Mouse (Mus musculus) forebrain, embryonic 15.5 days (tissue): Measurements from ENCODE around the gene Popdc3. TPM values are rescaled to one million over a fixed set of nuclear protein-coding genes. Genes with fewer than 3 reads are reported as not detected.
A peak's percentile ranks its signal among the peaks of the same experiment; 100 is the strongest.

Experiments
- ATAC-seq: fragments of 200-750 bp; cut with Nextera tagmentation; replicated peaks from 2 replicates; pipeline ENCODE4 v1.8.0; 2017; ENCODE audit warnings: mild to moderate bottlenecking, moderate TSS enrichment, moderate library complexity
- H3K27ac ChIP-seq: fragments of 300-500 bp; sonication (generic); replicated peaks from 2 replicates; pipeline ENCODE4 v1.5.1; 2015; ENCODE audit warnings: mild to moderate bottlenecking, inconsistent platforms
- H3K27me3 ChIP-seq: fragments of 300-500 bp; sonication (generic); 2 replicates; pipeline ENCODE4 v1.6.1; 2015; ENCODE audit warnings: inconsistent platforms
- H3K36me3 ChIP-seq: fragments of 300-500 bp; sonication (generic); 2 replicates; pipeline ENCODE4 v1.6.1; 2015; ENCODE audit warnings: mild to moderate bottlenecking, inconsistent platforms
- H3K4me1 ChIP-seq: fragments of 300-500 bp; sonication (generic); 2 replicates; pipeline ENCODE4 v1.6.1; 2015; ENCODE audit warnings: inconsistent platforms
- H3K4me2 ChIP-seq: fragments of 300-500 bp; sonication (generic); replicated peaks from 2 replicates; pipeline ENCODE4 v1.6.1; 2015; ENCODE audit warnings: mild to moderate bottlenecking, inconsistent platforms
- H3K4me3 ChIP-seq: fragments of 300-500 bp; sonication (generic); 2 replicates; pipeline ENCODE4 v1.5.1; 2015; ENCODE audit warnings: mild to moderate bottlenecking, inconsistent platforms
- H3K9ac ChIP-seq: fragments of 300-500 bp; sonication (generic); replicated peaks from 2 replicates; pipeline ENCODE4 v1.6.1; 2015; ENCODE audit warnings: mild to moderate bottlenecking, inconsistent platforms
- H3K9me3 ChIP-seq: fragments of 300-500 bp; sonication (generic); 2 replicates; pipeline ENCODE4 v1.6.1; 2016; ENCODE audit warnings: inconsistent platforms
- WGBS: fragments of 180-500 bp; shearing (Covaris S2); methylation state at CpG from one replicate; pipeline ENCODE4 v1.1.7; 2015; ENCODE audit warnings: mixed read lengths; 5-methylcytosine and 5-hydroxymethylcytosine counted together
- polyA plus RNA-seq: library from polyadenylated mRNA; unstranded; fragments of >200 nt; fragmentation: Nextera tagmentation; extraction: Ambion mirVana; gene quantifications from 2 replicates; pipeline ENCODE4 v1.2.1, GENCODE M21; 2015

Popdc3 gene
- polyA plus RNA-seq, 1 experiment from 2014 or later, result 0.47 TPM

DNA sequence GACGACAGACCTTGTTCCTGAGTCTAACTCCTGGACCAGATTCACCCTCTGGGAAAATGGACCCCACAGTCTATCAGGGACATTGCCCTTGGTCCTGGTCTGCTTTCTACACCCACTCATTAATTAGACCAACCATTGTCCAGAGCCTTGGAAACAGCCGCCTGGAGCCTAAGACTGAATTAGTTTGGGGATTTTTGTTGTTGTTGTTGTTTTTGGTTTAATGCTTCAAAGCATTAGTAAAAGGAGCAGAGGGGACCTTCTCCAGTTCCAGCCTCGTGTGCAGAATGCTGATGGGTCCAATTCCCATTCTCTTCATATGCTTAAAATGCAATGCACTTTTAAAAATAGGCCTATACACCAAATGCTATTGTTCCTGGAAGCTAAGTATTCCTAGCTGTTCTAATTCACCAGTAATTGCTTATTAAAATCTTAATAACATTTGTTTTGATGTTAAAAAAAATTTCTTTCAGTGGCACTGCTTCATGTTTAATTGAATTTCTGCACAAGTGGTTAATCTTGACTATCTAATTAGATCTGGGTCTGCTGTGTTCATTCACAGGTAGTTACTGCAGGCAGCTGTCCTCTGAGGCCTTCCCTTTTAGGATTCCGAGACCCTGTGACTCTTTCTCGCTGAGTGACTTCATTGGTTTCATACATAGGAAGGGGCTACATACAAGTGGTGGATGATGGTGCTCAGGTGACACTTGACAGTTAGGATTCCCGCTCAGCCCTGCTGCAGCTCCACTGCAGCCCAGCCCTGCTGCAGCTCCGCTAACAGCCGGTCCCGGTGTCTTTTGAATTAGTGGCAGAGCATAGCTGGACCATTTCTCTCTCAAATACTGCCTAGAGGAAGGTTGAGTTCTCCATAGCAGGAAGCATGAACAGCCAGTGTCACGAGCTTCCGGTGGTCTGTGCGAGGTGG, 25.9 kb upstream of the Popdc3 start:
- H3K9me3 ChIP-seq, result no peaks in the 10 kb centered on the region
- H3K4me2 ChIP-seq, result no peak overlapping the region
- H3K9ac ChIP-seq, result no peak overlapping the region
- WGBS, result 58% methylated on average over 12 of the region's 12 CpGs
- peak; percentile 51; the same call in 1 of the 2 replicates for ATAC-seq
- H3K27ac ChIP-seq, result no peak overlapping the region
- peaks cover 7% of the 10 kb centered on the region; the same call in 1 of the 2 replicates for H3K4me1 ChIP-seq
- H3K36me3 ChIP-seq, result peaks cover 24% of the 10 kb centered on the region
- H3K27me3 ChIP-seq, result no peaks in the 10 kb centered on the region
- H3K4me3 ChIP-seq, result no peak overlapping the region

DNA sequence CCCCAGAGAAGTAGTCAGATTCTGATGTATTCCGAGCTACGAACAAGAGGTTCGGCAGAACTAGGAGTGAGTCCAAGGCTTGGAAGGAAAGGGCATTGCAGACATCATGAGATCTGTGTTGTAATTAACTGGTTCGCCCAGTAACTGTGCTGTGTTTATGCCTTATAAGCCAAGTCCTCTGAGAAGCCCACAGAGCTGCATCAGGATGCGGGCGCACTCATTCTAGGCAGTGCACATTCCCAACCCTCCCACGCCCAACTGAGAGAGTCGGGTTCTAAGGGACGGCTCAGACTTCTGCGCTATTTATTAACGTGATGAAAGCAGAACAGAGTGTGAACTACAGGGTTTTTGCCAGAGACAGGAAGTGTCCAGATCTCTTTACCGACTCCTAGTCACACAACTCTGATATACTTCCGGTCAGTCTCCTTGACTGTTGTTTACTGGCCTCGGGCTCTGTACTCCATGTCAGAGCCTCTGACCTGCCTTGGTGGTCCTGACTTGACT, 23.3 kb upstream of the Popdc3 start:
- Histone ChIP-seq H3K27me3 (no peaks in the 10 kb centered on the region), H3K4me2 (no peak overlapping the region), H3K27ac (no peak overlapping the region), H3K36me3 (peaks cover 36% of the 10 kb centered on the region), H3K4me1 (peaks cover 3% of the 10 kb centered on the region; the same call in 1 of the 2 replicates), H3K4me3 (no peak overlapping the region), H3K9me3 (no peaks in the 10 kb centered on the region), H3K9ac (no peak overlapping the region)
- 96% methylated on average over 14 of the region's 14 CpGs for WGBS
- no peak for ATAC-seq

DNA sequence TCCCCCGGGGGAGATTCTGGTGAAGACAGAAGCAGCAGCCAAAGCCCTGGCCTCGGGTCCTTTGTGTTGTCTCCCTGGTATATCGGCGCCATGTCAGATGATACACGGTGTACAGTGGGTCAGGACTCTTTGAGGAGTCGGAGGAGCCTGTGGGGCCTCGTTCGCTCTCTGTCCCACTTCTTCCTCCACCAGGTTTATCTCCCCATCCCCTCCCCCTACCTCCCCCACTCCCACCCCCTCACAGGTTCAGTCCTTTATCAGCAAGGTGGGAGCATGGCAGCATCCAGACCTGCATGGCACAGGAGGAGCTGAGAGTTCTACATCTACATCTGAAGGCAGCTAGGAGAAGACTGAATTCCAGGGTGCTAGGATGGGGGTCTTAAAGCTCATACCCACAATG, 12.0 kb upstream of the Popdc3 start:
- Histone ChIP-seq H3K9ac (no peak overlapping the region), H3K4me3 (no peak overlapping the region), H3K36me3 (no peaks in the 10 kb centered on the region), H3K4me1 (no peaks in the 10 kb centered on the region), H3K4me2 (no peak overlapping the region), H3K27ac (no peak overlapping the region), H3K9me3 (no peaks in the 10 kb centered on the region), H3K27me3 (no peaks in the 10 kb centered on the region)
- ATAC-seq, result no peak
- WGBS, result 91% methylated on average over 8 of the region's 8 CpGs

DNA sequence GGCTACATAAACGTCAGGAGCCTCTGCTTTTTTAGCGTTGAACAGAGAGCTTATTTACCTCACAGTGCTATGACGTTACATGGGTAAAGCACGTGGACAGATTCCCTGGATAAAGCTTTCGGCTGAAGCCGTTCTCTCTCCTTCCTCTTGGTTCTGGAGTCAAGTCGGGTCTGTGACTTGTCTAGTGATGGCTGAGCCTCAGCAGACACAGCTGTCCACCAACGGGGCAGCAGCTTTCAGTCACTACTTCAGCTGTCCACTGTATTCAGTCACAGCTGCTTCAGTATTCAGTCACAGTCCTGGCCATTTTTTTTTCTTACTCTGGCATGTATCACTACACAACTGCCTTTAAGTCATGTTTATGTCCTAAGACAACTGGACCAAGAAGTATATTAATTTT, 4.0 kb upstream of the Popdc3 start:
- Histone ChIP-seq H3K27ac (no peak overlapping the region), H3K9me3 (no peaks in the 10 kb centered on the region), H3K36me3 (no peaks in the 10 kb centered on the region), H3K27me3 (no peaks in the 10 kb centered on the region), H3K4me2 (no peak overlapping the region), H3K9ac (no peak overlapping the region), H3K4me3 (no peak overlapping the region), H3K4me1 (no peaks in the 10 kb centered on the region)
- 90% methylated on average over 8 of the region's 8 CpGs for WGBS
- ATAC-seq, result no peak

DNA sequence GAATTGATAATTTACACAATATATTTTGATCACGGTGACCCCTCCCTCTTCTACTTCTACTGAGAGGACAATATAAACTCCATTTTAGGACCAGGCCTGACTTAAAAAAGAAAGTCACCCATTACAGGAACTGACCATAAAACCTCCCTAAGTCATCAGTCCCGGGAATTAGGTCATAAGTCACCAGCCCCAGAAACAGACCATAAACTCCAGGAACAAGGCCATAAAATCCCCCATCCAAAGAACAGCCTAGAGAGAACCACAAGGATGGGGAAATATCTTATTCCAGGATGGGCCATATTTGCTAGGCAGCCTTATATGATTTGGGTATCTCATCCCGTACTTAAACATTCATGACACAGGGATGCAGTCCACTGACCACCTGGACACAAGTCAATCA, 3.6 kb upstream of the Popdc3 start:
- Histone ChIP-seq H3K9ac (no peak overlapping the region), H3K9me3 (no peaks in the 10 kb centered on the region), H3K4me2 (no peak overlapping the region), H3K4me3 (no peak overlapping the region), H3K36me3 (no peaks in the 10 kb centered on the region), H3K27ac (no peak overlapping the region), H3K27me3 (no peaks in the 10 kb centered on the region), H3K4me1 (no peaks in the 10 kb centered on the region)
- ATAC-seq, result no peak
- 94% methylated on average over 3 of the region's 3 CpGs for WGBS

DNA sequence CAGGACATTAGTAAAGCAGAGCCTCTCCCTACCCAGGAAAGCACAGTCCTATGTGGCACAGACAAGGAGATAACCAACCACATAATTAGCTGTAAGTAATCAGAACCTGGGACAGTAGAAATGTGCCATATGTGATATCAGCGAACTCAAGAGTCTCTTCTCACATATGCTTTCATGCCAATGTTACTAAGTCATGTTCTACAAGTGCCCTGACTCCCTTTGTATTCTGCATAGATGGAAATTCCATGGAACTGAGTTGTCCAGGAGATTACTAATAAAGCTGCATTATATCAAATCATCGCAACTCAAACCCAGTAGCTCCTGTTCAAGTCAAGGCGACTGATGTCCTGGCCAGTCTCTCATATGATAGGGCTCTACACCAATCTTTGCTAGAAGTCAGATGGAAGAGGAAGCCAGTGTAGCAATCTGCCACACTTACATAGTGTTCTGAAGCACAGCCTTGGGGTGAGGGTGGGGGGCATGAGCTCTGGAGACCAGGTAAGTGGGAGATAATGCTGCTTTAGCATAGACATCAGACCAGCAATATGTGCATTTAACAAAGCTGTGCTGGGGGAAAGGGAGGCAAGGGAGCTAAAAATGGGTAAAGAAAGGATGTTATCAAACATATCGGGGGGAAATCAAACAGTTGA, 2.9 kb downstream of the Popdc3 start:
- Histone ChIP-seq H3K4me2 (no peak overlapping the region), H3K27me3 (no peaks in the 10 kb centered on the region), H3K4me1 (no peaks in the 10 kb centered on the region), H3K36me3 (no peaks in the 10 kb centered on the region), H3K9me3 (no peaks in the 10 kb centered on the region), H3K9ac (no peak overlapping the region), H3K4me3 (no peak overlapping the region), H3K27ac (no peak overlapping the region)
- no peak for ATAC-seq
- WGBS, result 95% methylated on average over 4 of the region's 4 CpGs

DNA sequence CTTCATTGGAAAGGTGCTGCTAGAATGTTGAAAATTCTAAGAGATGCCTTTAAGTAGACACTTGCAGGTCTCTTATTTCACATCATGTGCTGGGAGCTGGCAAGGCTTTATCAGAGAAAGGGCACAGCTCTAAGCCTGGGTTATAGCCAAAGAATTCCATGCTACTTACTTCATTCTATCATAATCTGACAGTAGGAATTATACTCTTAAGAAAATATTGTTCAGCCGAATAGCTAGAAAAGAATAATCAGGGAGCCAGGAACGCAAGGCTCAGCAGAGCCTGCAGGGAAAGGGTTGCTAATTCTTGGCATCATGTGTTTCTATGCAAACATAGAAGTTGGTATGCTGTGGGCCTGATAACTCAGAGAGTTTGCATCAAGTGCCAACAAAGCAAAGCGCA, 3.4 kb downstream of the Popdc3 start:
- Histone ChIP-seq H3K4me2 (no peak overlapping the region), H3K9me3 (no peaks in the 10 kb centered on the region), H3K27me3 (no peaks in the 10 kb centered on the region), H3K27ac (no peak overlapping the region), H3K4me1 (no peaks in the 10 kb centered on the region), H3K9ac (no peak overlapping the region), H3K4me3 (no peak overlapping the region), H3K36me3 (no peaks in the 10 kb centered on the region)
- ATAC-seq, result no peak
- 81% methylated on average over 3 of the region's 3 CpGs for WGBS

DNA sequence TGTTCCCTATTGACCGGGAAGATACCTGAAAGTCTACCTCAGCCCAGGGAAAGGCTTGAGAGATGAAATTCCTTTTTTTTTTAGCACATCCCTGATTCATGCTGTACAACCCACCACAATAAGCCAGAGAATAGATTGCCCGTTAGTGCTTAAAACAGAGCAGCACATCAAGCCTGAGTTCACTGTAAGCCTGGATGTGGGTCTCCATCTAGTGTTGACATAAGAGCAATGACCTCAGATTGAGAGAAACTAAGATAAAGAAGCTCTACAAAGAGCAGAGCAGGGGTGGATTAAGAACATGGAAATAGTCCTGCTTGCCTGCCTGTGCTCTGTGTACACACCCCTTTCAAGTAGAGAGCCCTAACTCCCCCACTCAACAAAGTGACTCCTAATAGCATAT, 7.6 kb downstream of the Popdc3 start:
- Histone ChIP-seq H3K27me3 (no peaks in the 10 kb centered on the region), H3K4me3 (no peak overlapping the region), H3K36me3 (no peaks in the 10 kb centered on the region), H3K9me3 (no peaks in the 10 kb centered on the region), H3K9ac (no peak overlapping the region), H3K4me1 (no peaks in the 10 kb centered on the region), H3K4me2 (no peak overlapping the region), H3K27ac (no peak overlapping the region)
- WGBS, result 93% methylated on average over 2 of the region's 2 CpGs
- ATAC-seq, result no peak

DNA sequence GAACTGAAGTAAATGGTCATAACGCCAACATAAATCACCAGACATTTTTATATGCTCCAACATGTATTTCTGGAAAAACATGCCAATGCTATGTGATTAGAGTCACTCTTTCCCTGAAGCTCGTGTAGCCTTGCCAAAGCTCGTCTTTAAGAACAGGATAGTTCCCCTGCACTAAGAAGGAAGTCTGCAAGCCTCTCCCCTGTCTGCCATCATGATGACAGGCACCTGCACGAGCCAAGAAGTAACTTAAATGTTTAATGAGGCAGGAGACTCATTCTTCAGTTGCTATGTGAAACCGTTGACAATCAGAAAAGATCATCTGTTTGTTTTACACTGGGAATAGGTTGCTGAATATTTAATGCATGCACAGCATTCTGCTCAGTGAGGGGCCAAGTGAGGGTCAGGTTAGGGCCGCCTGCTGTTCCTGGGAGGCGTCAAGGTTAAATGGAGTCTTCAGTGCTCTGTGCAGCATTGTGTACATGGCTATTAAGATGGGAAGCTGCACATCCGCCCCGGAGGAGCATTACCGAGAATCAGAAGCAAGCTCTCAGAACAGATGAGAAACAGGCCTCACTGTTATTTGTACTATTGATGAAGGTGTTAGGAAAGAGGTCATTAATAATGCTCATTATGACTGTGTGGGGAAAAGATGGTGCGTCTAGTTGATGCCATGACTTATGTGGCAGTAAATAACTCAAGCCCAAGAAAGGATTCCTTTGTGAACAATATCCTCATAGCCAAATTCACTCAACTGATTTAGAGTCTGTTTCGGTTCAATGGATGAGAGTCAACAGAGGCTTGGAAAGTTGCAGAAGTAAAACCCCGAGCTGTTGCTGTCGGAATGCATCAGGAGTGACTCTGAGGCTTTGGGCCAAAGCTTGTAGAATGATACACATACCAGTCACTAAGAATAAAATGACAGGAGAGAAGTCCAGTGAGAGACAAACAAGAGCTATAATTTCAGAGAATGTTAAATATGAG, 15.7 kb downstream of the Popdc3 start:
- no peak for ATAC-seq
- Histone ChIP-seq H3K27me3 (no peaks in the 10 kb centered on the region), H3K9me3 (no peaks in the 10 kb centered on the region), H3K4me3 (no peak overlapping the region), H3K36me3 (no peaks in the 10 kb centered on the region), H3K4me1 (no peaks in the 10 kb centered on the region), H3K4me2 (no peak overlapping the region), H3K27ac (no peak overlapping the region), H3K9ac (no peak overlapping the region)
- 60% methylated on average over 14 of the region's 14 CpGs for WGBS

DNA sequence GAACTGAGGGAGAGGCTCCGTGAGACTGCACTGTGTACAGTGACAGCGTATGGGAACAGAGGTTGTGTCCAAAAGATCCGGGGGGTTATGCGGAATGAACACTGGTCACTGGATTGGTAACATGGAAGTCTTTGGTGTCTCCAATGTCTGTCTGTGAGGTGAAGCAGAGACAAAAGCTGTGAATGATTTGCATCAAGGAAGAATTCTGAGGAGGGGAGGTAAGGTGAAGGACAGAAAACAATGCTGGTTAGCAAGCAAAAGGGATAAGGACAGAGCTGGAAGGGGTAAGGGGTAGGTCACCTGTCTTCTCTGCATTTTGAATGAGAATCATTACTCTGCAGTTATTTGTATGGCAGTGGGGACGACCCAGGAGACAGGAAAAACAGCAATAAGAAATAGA, 16.6 kb downstream of the Popdc3 start:
- no peaks in the 10 kb centered on the region for H3K4me1 ChIP-seq
- H3K27ac ChIP-seq, result no peak overlapping the region
- no peak overlapping the region for H3K9ac ChIP-seq
- no peaks in the 10 kb centered on the region for H3K36me3 ChIP-seq
- H3K4me2 ChIP-seq, result no peak overlapping the region
- 86% methylated on average over 5 of the region's 5 CpGs for WGBS
- H3K27me3 ChIP-seq, result no peaks in the 10 kb centered on the region
- no peaks in the 10 kb centered on the region for H3K9me3 ChIP-seq
- ATAC-seq, result no peak
- H3K4me3 ChIP-seq, result no peak overlapping the region

DNA sequence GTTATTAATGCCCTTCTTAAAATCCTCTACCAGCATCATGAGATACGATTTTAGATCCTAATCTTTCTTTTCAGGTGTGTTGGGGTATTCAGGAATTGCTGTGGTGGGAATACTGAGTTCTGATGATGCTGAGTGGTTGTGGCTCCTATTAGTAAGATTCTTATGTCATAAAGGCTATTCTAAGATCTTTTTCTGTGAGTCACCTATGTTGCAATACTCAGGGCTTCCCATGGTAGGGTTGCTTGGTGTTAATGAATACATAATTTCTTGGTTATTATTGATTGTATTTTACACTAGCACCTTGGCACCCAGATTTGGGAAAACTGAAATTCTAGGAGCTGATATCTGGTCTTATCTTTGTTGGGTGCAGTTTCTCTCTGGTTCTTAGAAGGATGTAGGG, 26.7 kb downstream of the Popdc3 start:
- 65% methylated on average over 1 of the region's 1 CpGs for WGBS
- Histone ChIP-seq H3K36me3 (no peaks in the 10 kb centered on the region), H3K27ac (no peak overlapping the region), H3K4me1 (no peaks in the 10 kb centered on the region), H3K4me2 (no peak overlapping the region), H3K9me3 (no peaks in the 10 kb centered on the region), H3K4me3 (no peak overlapping the region), H3K27me3 (no peaks in the 10 kb centered on the region), H3K9ac (no peak overlapping the region)
- no peak for ATAC-seq

DNA sequence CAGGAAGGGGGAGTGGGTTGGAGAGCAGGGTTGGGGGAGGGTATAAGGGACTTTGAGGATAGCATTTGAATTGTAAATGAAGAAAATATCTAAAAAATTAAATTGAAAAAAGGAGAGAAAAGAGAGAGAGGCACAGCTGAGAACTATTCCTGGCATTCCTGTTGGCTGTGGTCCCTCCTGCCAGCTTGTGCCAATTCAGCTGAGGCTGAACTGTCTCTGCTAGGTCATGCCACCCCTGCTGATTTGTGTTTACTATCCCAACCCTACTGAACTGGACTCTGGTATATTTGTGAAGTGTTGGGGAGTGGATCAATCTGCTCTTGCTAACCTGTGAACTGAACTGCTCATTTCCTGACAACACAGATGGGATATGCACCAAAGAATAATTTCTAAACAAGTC, 32.3 kb downstream of the Popdc3 start:
- no peak for ATAC-seq
- Histone ChIP-seq H3K27me3 (no peaks in the 10 kb centered on the region), H3K4me2 (no peak overlapping the region), H3K4me1 (no peaks in the 10 kb centered on the region), H3K36me3 (no peaks in the 10 kb centered on the region), H3K9ac (no peak overlapping the region), H3K4me3 (no peak overlapping the region), H3K27ac (no peak overlapping the region), H3K9me3 (no peaks in the 10 kb centered on the region)
